Mouse (Mus musculus): ENCODE results near the gene Alkbh5.

DNA sequence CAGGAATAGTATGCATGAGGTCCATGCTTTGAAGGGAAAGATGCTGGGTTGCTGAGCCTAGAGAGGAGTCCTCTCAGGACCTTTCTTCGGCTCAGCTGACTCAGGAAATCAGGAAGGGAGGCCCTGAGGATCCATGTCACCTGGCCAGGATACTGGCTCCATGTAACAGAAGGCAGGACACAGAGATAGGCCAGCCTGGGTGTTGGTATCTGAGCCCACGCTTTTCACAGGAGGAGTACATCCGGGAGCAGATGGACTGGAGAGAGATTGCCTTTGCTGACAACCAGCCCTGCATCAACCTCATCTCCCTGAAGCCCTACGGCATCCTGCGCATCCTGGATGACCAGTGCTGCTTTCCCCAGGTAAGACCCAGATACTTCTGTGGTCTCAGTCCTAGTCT lies 43.5 kb upstream of the Alkbh5 start:
- TF ChIP-seq POLR2A (IDR thresholded peaks at IDR 0.05; ENCODE audit: insufficient read depth, low read length) (no peak), CTCF (IDR thresholded peaks at IDR 0.05; ENCODE audit: low read depth, low read length) (no peak), EP300 (IDR thresholded peaks at IDR 0.05; ENCODE audit: insufficient read depth, low read depth, low read length) (no peak)

All from ES-Bruce4 (cell line).